Mouse (Mus musculus) liver, postnatal 0 days (tissue): Measurements from ENCODE around the gene Fam163a. TPM values are rescaled to one million over a fixed set of nuclear protein-coding genes. Genes with fewer than 3 reads are reported as not detected.

Source experiments
- ATAC-seq: fragments of 200-750 bp; cut with Nextera tagmentation; 2 replicates; pipeline ENCODE4 v1.8.0; 2017; ENCODE audit warnings: mild to moderate bottlenecking, moderate library complexity
- DNase-seq: peaks from one replicate; pipeline ENCODE4 v3.0.0-alpha.2; 2016
- H3K27ac ChIP-seq: fragments of 300-500 bp; sonication (generic); 2 replicates; pipeline ENCODE4 v1.5.1; 2014; ENCODE audit warnings: antibody characterized with exemption, moderate library complexity, mild to moderate bottlenecking, low read depth
- H3K27me3 ChIP-seq: fragments of 300-500 bp; sonication (generic); 2 replicates; pipeline ENCODE4 v1.6.1; 2014; ENCODE audit warnings: low read length, control low read depth, mixed read lengths; ENCODE audit not compliant: insufficient read depth
- H3K36me3 ChIP-seq: fragments of 300-500 bp; sonication (generic); replicated peaks from 2 replicates; pipeline ENCODE4 v1.6.1; 2014; ENCODE audit warnings: mild to moderate bottlenecking, control low read depth, low read length, moderate library complexity, mixed read lengths; ENCODE audit not compliant: insufficient read depth
- H3K4me1 ChIP-seq: fragments of 300-500 bp; sonication (generic); 2 replicates; pipeline ENCODE4 v1.6.1; 2014; ENCODE audit warnings: antibody characterized with exemption, mild to moderate bottlenecking, control low read depth; ENCODE audit not compliant: insufficient read depth
- H3K4me2 ChIP-seq: fragments of 300-500 bp; sonication (generic); 2 replicates; pipeline ENCODE4 v1.6.1; 2014; ENCODE audit warnings: low read depth, mild to moderate bottlenecking, low read length, moderate library complexity, mixed read lengths
- H3K4me3 ChIP-seq: fragments of 300-500 bp; sonication (generic); 2 replicates; pipeline ENCODE4 v1.5.1; 2014; ENCODE audit warnings: low read depth, low read length
- H3K9ac ChIP-seq: fragments of 300-500 bp; sonication (generic); replicated peaks from 2 replicates; pipeline ENCODE4 v1.6.1; 2014; ENCODE audit warnings: mild to moderate bottlenecking, moderate library complexity
- H3K9me3 ChIP-seq: fragments of 300-500 bp; sonication (generic); 2 replicates; pipeline ENCODE4 v1.6.1; 2016; ENCODE audit warnings: mild to moderate bottlenecking, control low read depth, low read length, mixed read lengths
- CTCF ChIP-seq: sonication (generic); IDR thresholded peaks from 2 replicates; pipeline ENCODE4 v1.5.1; 2016; ENCODE audit warnings: antibody characterized with exemption, low read depth
- EP300 ChIP-seq: IDR thresholded peaks from 2 replicates; pipeline ENCODE4 v1.6.1; 2016; ENCODE audit warnings: antibody characterized with exemption, low read depth, mild to moderate bottlenecking
- WGBS: fragments of 180-500 bp; shearing (Covaris S2); extraction: QIAGEN DNeasy Blood & Tissue Kit; methylation state at CpG from one replicate; pipeline ENCODE4 v1.1.7; 2014; ENCODE audit not compliant: insufficient replicate concordance; 5-methylcytosine and 5-hydroxymethylcytosine counted together
- polyA plus RNA-seq: library from polyadenylated mRNA; unstranded; fragments of >200 nt; fragmentation: Nextera tagmentation; extraction: Ambion mirVana; gene quantifications from 2 replicates; pipeline ENCODE4 v1.2.1, GENCODE M21; 2015

The Fam163a gene
- polyA plus RNA-seq, 1 experiment from 2014 or later = 0.07 TPM

- Histone ChIP-seq H3K9ac (no peak overlapping the region), H3K4me3 (no peak overlapping the region), H3K4me2 (no peak overlapping the region), H3K4me1 (peaks cover 41% of the 10 kb centered on the region), H3K36me3 (no peaks in the 10 kb centered on the region), H3K27ac (0 out of 2 replicates have a peak overlapping the region, but pooled peaks have one; percentile 80), H3K9me3 (no peaks in the 10 kb centered on the region), H3K27me3 (no peaks in the 10 kb centered on the region)
- WGBS = 73% methylated on average over 2 of the region's 2 CpGs
- ATAC-seq (no peak), DNase-seq (no peak)
- TF ChIP-seq CTCF = no peak
- TF ChIP-seq EP300 = no peak
Measured at GRCm38 (mm10) chr1:156218573-156218972, 13.7 kb upstream of the Fam163a start.

- TF ChIP-seq CTCF (no peak), EP300 (no peak)
- peak overlapping the region; percentile 80 for H3K27ac ChIP-seq
- H3K4me2 ChIP-seq = no peak overlapping the region
- H3K36me3 ChIP-seq = no peaks in the 10 kb centered on the region
- no peaks in the 10 kb centered on the region for H3K9me3 ChIP-seq
- 75% methylated on average over 8 of the region's 8 CpGs for WGBS
- peaks cover 40% of the 10 kb centered on the region for H3K4me1 ChIP-seq
- ATAC-seq = no peak
- H3K9ac ChIP-seq = no peak overlapping the region
- H3K4me3 ChIP-seq = no peak overlapping the region
- DNase-seq = no peak
- no peaks in the 10 kb centered on the region for H3K27me3 ChIP-seq
Measured at GRCm38 (mm10) chr1:156217941-156218340, 13.1 kb upstream of the Fam163a start.

GRCm38 (mm10) chr1:156217393-156217792 is 12.6 kb upstream of the Fam163a start:
- TF ChIP-seq CTCF = no peak
- TF ChIP-seq EP300 = peak; percentile 52; the same call in 1 of the 2 replicates
- DNase-seq (peak; percentile 77), ATAC-seq (peak; percentile 87)
- Histone ChIP-seq H3K4me2 (0 out of 2 replicates have a peak overlapping the region, but pooled peaks have one; percentile 30), H3K36me3 (no peaks in the 10 kb centered on the region), H3K4me3 (no peak overlapping the region), H3K27me3 (no peaks in the 10 kb centered on the region), H3K9me3 (no peaks in the 10 kb centered on the region), H3K27ac (peak overlapping the region; percentile 80), H3K4me1 (peaks cover 41% of the 10 kb centered on the region), H3K9ac (no peak overlapping the region)
- WGBS = 10% methylated on average over 3 of the region's 3 CpGs

- Histone ChIP-seq H3K27ac (no peak overlapping the region), H3K9me3 (no peaks in the 10 kb centered on the region), H3K4me1 (peaks cover 31% of the 10 kb centered on the region), H3K9ac (no peak overlapping the region), H3K4me2 (no peak overlapping the region), H3K27me3 (no peaks in the 10 kb centered on the region), H3K36me3 (no peaks in the 10 kb centered on the region), H3K4me3 (no peak overlapping the region)
- no peak for TF ChIP-seq CTCF
- no peak for TF ChIP-seq EP300
- DNase-seq = no peak
- 67% methylated on average over 4 of the region's 4 CpGs for WGBS
- ATAC-seq = no peak
Measured at GRCm38 (mm10) chr1:156216249-156216648, 11.4 kb upstream of the Fam163a start.

- no peaks in the 10 kb centered on the region for H3K9me3 ChIP-seq
- peaks cover 30% of the 10 kb centered on the region for H3K4me1 ChIP-seq
- TF ChIP-seq CTCF (no peak), EP300 (no peak)
- ATAC-seq = no peak
- no peaks in the 10 kb centered on the region for H3K36me3 ChIP-seq
- DNase-seq = no peak
- H3K9ac ChIP-seq = no peak overlapping the region
- H3K27me3 ChIP-seq = no peaks in the 10 kb centered on the region
- H3K4me3 ChIP-seq = no peak overlapping the region
- 89% methylated on average over 8 of the region's 8 CpGs for WGBS
- H3K4me2 ChIP-seq = no peak overlapping the region
- H3K27ac ChIP-seq = no peak overlapping the region
Measured at GRCm38 (mm10) chr1:156214651-156215050, 9.8 kb upstream of the Fam163a start.

GRCm38 (mm10) chr1:156212923-156213322 is 8.1 kb upstream of the Fam163a start:
- DNase-seq = peak; percentile 47
- 52% methylated on average over 5 of the region's 5 CpGs for WGBS
- Histone ChIP-seq H3K27me3 (no peaks in the 10 kb centered on the region), H3K4me3 (no peak overlapping the region), H3K9me3 (no peaks in the 10 kb centered on the region), H3K4me1 (peaks cover 22% of the 10 kb centered on the region), H3K27ac (0 out of 2 replicates have a peak overlapping the region, but pooled peaks have one; percentile 1), H3K36me3 (no peaks in the 10 kb centered on the region), H3K4me2 (peak overlapping the region; percentile 31), H3K9ac (no peak overlapping the region)
- peak; percentile 92 for ATAC-seq
- TF ChIP-seq CTCF (no peak), EP300 (peak; percentile 82)

GRCm38 (mm10) chr1:156211809-156212317 is 7.0 kb upstream of the Fam163a start:
- Histone ChIP-seq H3K27ac (no peak overlapping the region), H3K36me3 (no peaks in the 10 kb centered on the region), H3K27me3 (peaks cover 5% of the 10 kb centered on the region), H3K9ac (no peak overlapping the region), H3K4me3 (no peak overlapping the region), H3K4me2 (no peak overlapping the region), H3K4me1 (peaks cover 19% of the 10 kb centered on the region), H3K9me3 (no peaks in the 10 kb centered on the region)
- no peak for TF ChIP-seq CTCF
- no peak for TF ChIP-seq EP300
- DNase-seq (no peak), ATAC-seq (no peak)
- WGBS = 66% methylated on average over 6 of the region's 6 CpGs
